Mouse (Mus musculus) heart, embryonic 10.5 days (tissue): Measurements from ENCODE around the gene Gm9195. TPM values are rescaled to one million over a fixed set of nuclear protein-coding genes. Genes with fewer than 3 reads are reported as not detected.

Source experiments
- DNase-seq: peaks from one replicate; pipeline ENCODE4 v3.0.0-alpha.2; 2017; ENCODE audit warnings: low spot score
- H3K27ac ChIP-seq: fragments of 300-500 bp; sonication (generic); 2 replicates; pipeline ENCODE4 v1.5.1; 2016; ENCODE audit warnings: mild to moderate bottlenecking
- H3K27me3 ChIP-seq: fragments of 300-500 bp; sonication (generic); 2 replicates; pipeline ENCODE4 v1.6.1; 2016; ENCODE audit warnings: mild to moderate bottlenecking; ENCODE audit not compliant: poor library complexity, insufficient read depth, severe bottlenecking
- H3K36me3 ChIP-seq: fragments of 300-500 bp; sonication (generic); 2 replicates; pipeline ENCODE4 v1.6.1; 2016; ENCODE audit warnings: mild to moderate bottlenecking, moderate library complexity
- H3K4me1 ChIP-seq: fragments of 300-500 bp; sonication (generic); 2 replicates; pipeline ENCODE4 v1.6.1; 2016; ENCODE audit warnings: mild to moderate bottlenecking
- H3K4me3 ChIP-seq: fragments of 300-500 bp; sonication (generic); 2 replicates; pipeline ENCODE4 v1.5.1; 2016; ENCODE audit warnings: mild to moderate bottlenecking, moderate library complexity
- H3K9me3 ChIP-seq: fragments of 300-500 bp; sonication (generic); 2 replicates; pipeline ENCODE4 v1.6.1; 2016; ENCODE audit warnings: mild to moderate bottlenecking, moderate library complexity
- WGBS: fragments of 180-500 bp; shearing (Covaris S2); methylation state at CpG from one replicate; pipeline ENCODE4 v1.1.7; 2016; 5-methylcytosine and 5-hydroxymethylcytosine counted together
- polyA plus RNA-seq: library from polyadenylated mRNA; unstranded; fragments of >200 nt; fragmentation: Nextera tagmentation; extraction: Ambion mirVana; gene quantifications from 2 replicates; pipeline ENCODE4 v1.2.1, GENCODE M21; 2016

Gm9195 gene
- polyA plus RNA-seq, 1 experiment from 2014 or later: not detected

DNA sequence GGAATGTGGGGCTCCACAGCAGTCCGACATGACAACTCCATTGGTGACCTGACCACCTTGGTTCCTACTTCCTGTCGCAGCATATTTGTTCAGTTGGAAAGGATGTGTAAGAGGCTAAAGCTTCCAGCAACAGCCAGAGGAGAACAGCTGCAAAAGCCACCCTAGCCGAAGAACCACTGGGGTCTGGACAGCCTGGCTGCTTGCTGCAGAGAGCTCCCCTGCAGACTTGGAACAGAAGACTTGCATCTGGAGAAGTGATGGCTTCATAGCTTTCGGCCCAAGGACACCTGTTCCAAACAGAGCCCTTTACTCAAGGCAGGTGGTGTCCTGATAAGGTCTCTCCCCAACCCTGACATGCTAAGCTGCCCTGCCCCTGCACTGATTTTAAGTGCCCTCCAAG lies 102.3 kb downstream of the Gm9195 start:
- 66% methylated on average over 4 of the region's 4 CpGs for WGBS
- no peaks in the 10 kb centered on the region for H3K9me3 ChIP-seq
- no peaks in the 10 kb centered on the region for H3K4me1 ChIP-seq
- no peak overlapping the region for H3K27ac ChIP-seq
- H3K27me3 ChIP-seq: no peaks in the 10 kb centered on the region
- DNase-seq: no peak
- no peaks in the 10 kb centered on the region for H3K36me3 ChIP-seq
- no peak overlapping the region for H3K4me3 ChIP-seq

DNA sequence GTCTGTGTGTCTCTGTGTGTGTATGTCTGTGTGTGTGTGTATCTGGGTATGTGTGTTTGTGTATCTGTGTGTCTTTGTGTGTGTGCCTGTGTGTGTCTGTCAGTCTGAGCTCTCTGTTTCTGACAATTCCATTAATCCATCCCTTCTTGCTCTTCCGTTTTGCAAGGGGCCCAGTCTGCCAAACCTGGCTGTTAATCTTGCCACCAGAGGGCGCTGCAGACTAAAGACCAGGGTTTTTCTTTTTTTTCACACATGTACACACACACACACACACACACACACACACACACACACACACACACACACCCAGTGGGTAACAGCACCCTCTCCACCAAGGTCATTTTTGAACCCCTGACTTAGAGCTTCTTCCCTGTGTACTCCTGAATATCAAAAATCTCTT lies 114.4 kb downstream of the Gm9195 start:
- H3K4me1 ChIP-seq: no peaks in the 10 kb centered on the region
- no peak overlapping the region for H3K27ac ChIP-seq
- H3K27me3 ChIP-seq: no peaks in the 10 kb centered on the region
- no peaks in the 10 kb centered on the region for H3K36me3 ChIP-seq
- no peaks in the 10 kb centered on the region for H3K9me3 ChIP-seq
- WGBS: 9% methylated on average over 2 of the region's 2 CpGs
- H3K4me3 ChIP-seq: no peak overlapping the region
- no peak for DNase-seq

Other genes with a start within 250 kb of the Gm9195 start
- gene Fndc3a, start 218.2 kb upstream of the Gm9195 start, polyA plus RNA-seq: 25.3 and 30.1 TPM in 2 replicates